Mouse (Mus musculus): ENCODE results near the gene Gda.
A peak's percentile ranks its signal among the peaks of the same experiment; 100 is the strongest.

Gda gene

DNA sequence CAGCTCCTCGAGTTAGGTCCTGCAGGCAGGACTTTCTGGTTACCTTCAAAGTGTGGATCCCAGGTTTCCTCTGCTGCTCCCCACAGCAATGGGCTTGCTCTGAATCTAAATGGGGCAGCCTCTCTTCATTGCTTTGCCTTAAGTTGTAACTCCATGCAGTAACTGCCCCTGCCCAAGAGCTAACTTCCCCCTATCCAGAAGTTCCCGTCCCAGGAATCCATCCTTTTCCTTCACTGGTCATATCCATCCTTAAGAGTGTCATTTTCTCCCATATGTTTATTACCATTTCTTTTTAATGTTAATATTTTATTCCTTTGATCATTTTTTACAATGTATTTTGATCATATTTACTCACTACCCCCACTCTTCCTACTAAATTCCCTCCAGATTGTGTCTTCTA, at the start of gene Gda:
Gda (minus strand) TSS at position 101 of the 400 bp plus-strand sequence.
- DNase-seq, result no peak

DNA sequence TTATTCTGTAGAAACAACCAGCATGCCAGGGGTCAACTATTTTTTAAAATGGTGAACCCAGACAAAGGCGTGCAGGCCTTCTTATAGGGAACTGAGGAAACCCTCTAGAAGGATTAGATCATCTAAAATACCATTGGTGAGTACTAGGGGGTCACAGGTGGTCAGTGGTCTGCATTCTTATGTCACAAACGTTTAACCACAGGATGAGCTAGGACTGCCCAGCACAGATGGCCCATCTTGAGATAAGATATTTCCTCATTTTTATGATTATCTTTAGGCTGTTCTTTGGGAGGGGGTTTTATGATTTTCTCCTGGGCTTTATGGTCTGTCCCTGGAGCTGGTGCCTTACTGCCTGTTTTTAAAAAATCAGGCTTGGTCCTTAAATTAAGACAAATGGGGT, 47.0 kb upstream of the Gda start:
- no peak for DNase-seq

DNA sequence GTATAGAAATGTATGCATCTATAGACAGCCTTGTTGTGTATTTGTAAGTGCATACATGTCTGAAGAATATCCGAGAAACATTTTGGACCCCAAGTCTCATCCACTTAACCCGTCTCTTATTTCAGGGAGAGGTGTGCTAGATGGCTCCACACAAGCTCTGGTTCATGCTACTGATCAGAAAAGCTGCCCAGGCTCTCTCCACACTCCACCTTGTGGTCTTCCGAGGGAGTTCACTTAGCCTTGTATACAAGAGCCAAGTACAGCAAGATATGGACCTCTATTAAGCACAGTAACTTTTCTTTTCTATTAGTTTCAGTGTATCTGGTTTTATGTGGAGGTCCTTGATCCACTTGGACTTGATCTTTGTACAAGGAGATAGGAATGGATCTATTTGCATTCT, 36.9 kb upstream of the Gda start:
- DNase-seq, result peak; percentile 63 to 67

DNA sequence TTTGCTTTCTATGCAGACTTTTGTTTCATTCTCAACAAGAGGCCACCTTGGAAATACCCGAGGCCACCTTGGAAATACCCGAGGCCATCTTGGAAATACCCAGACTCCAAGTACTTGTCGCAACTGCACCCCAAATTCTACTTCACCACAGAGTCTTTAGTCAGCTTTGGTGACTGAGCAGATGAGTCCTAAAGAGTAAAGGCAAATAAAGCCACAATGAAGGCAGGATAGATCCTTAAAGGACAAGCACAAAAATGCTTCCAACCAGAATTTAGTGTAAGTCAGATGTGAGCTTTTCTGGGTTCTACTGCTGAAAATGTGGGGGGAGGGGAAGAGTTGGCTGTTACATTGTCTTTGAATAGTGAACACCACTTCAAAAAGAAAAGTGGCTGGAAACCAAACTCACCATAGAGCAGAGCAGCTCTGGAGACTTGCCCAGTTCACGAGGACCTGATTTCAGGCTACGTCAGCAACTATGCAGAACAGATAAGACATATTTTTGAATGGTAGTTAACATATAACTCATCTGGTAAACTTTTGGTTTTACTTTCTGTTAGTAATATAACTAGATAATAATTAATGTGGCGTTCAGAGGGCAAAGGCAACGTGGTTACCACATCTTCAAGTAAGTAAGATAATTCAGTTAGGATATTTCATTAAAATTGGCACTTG, 34.5 kb upstream of the Gda start:
- DNase-seq, result no peak

DNA sequence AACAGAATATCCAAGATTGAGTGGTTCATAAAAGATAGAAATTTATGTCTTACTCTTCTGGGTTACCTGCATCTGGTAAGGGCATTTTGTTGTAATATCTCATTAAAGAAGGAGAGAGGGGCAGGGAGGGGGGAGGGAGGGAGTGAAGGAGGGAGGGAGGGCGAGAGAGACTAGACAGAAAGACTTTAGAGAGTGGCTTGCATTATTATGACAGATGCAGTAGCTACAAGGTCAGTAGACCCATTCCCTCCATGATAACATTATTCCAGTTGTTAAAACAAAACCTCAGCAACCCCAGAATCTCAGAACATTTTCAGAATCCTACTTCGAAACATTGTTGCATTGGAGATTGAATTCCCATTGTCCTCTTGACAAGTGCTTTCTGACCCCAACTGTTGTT, 33.9 kb upstream of the Gda start:
- no peak for DNase-seq

DNA sequence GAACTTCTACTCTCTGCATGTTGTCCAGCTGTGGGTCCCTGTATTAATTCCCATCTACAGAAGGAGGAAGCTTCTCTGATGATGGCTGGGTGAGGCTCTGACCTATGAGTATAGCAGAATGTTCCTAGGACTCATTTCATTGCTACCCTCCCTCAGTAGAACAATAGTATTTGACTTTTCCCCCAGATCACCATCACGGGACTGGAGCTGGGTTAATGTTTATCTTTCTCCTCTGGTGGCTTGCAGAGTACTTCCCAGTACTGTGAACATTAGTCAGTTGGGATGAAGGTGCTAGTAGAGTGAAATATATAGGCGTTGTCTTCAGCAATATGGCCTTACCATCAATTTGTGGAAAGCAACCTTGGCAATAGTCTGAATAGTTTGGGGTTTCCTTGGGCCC, 31.5 kb upstream of the Gda start:
- DNase-seq, result no peak

DNA sequence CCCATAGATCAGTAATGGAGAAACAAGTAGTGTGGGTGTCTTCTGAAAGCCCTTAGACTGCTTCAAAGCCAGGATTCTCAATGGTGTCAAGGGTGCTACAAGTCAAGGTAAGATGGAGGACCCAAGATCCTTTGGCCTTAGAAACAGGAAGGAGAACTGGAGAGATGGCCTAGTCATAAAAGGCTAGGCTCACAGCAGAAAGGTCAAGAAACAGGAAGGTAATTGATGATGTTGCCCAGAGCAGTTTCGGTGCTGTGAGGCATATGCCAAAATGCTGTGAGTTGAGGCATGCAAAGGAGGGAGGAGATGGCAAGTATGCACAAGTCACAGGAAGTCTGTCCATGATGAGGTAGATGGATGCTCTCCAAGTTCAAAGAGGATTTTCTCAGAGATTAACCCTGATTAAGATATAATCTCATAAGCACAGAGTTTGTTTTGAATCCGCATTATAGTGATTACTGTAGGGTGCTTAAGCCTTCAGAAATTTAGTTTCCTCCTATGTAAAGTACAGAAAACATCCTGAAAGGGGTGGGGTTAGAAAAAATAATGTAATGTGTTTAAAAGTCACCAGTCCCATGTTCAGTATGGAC, 26.2 kb upstream of the Gda start:
- DNase-seq, result no peak

DNA sequence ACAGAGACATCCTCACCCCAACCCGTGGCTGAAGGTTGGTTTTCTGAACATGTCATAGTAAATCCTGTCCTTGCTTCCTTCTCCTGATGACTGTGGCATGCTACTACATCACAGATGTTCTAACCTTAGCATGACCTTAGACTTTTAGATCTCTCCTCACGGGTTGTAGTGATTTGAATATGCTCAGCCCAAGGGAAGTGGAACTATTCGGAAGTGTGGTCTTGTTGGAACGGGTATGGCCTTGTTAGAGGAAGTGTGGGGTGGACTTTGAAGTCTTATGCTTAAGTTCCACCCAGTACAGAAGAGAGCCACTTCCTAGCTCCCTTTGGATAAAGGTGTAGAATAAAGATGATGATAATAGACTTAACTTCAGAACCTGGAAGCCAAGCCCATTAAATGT, 22.6 kb upstream of the Gda start:
- DNase-seq, result no peak

DNA sequence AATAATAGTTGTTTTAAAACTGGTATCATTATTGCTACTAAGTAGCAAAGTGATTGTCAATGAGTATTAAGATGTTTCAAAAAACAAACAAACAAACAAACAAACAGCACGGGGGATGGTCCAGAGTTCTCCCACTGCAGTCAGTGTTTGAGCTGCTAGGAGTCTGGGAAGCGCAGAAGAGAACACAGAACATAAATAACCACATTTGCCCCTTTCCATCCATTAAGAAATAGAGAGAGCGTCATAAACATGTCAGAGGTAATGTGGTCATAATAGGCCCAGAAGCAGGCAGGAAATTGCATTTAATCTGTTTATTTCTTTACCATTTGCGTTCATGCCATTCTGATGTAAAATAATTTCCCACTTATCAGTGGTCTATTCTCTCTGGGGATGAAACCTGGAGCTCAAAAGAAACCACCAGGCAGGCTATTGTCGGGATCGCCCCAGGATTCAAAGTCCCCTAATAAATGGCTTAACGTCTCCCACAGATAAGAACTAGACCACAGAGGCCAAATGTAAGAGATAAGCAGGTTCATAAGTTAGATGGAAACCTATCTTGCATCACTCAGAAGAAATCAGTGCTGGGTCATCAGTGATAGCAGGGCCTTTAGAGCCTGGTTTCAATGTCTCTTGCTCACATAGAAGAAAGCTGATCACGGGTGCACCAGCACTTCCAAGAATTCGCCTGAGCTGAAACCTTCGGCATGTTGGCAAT, 20.7 kb upstream of the Gda start:
- DNase-seq, result no peak

DNA sequence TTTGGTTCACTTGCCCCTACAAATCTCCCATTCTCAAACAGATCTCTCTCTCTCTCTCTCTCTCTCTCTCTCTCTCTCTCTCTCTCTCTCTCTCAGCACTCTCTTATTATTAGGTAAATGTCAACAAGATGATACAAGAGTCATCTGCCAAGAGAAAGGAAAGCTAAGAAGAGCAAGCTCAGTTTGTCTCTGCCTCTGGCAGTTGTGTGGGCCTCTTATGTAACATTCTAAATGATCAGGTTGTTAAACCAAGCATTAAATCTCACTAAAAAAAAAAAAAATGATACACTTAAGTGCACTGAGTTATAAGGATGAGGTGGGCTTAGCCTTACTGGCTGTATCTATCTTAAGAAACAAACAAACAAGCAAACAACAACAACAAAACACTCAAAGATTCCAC, 18.1 kb upstream of the Gda start:
- no peak for DNase-seq

DNA sequence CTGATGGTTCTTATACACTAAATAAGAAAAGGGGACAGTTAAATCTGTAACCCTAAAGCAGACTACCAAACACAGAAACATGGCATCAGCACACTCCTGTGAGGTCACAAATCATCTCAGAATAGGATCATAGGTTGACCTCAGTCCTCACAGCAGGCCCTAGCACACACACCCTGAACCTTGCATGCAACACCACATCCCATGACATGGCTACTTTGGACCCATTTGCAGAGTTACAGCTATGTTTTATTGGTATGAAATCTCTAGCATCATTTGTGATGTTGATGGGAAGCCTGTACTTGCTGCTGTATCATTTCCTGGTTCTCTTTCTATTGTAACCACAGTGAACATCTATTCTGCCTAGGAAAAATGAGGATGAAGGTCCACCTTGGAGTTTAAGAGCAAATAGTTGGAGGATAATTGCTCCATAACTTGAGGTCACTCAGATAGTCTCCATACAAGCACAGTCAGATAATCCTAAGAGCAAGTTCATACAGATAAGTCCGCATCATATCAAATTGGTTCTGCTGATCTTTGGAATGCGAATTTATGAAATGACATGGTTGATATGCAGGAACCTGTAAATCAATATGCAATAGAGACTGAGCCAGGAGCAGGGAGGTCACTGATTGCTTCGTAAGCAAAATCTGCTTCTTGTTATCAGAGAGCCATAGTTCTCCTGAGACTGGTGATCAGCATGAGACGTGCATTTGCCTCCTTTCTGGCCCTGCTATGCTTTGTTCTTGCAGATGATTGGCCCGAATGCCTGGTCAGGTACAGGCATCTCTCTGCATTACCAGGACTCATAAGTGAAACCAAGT, 14.1 kb upstream of the Gda start:
- no peak for DNase-seq

DNA sequence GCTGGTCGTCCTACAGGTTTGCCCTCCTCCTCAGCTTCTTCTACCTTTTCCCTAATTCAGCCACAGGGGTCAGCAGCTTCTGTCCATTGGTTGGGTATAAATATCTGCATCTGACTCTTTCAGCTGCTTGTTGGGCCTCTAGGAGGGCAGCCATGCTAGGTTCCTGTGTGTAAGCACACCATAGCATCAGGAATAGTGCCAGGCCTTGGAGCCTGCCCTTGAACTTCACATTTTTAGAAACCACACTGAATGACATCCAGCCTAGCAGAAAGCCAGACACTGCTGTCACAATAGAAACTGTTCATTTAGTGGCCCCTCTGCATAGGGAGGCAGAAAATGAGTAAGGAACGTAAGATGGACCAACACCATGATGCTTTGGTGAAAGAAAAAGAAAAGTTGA, 8.9 kb upstream of the Gda start:
- DNase-seq, result no peak

DNA sequence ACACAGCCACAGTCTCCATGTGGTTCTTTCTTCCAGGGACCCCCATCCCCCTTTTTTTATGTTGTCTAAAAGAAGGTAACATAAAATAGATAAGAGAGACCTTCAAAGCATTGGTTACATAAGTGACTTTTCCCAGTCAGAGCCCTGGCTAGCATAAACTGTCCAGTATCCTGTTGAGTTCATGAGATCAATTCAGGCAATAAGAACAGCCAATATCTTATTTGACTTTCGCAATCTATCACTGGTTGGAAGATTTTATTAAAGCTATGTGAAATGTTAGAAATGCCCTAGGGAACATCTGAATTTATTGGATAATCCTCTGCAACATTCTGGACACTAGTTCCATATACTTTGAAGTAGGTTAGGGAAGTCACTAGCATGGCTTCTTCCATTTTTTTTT, 7.8 kb upstream of the Gda start:
- DNase-seq, result no peak

DNA sequence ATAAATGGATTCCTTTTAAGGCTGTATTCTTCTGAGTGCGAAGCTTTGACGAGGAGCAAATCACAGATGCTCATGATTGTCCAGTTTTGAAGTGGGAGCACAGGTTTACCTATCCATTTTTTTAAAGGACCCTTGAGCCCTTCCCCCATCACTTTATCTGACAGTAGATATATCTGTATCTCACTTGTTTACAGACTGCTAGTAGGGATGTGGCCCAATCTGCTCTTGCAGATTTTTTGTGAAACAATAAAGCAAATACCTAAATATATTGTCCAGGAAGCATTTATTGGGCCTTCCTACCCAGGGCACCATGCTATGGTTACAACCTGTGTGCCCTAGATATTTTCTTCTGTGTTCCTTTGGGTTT, 6.8 kb upstream of the Gda start:
- DNase-seq, result no peak

DNA sequence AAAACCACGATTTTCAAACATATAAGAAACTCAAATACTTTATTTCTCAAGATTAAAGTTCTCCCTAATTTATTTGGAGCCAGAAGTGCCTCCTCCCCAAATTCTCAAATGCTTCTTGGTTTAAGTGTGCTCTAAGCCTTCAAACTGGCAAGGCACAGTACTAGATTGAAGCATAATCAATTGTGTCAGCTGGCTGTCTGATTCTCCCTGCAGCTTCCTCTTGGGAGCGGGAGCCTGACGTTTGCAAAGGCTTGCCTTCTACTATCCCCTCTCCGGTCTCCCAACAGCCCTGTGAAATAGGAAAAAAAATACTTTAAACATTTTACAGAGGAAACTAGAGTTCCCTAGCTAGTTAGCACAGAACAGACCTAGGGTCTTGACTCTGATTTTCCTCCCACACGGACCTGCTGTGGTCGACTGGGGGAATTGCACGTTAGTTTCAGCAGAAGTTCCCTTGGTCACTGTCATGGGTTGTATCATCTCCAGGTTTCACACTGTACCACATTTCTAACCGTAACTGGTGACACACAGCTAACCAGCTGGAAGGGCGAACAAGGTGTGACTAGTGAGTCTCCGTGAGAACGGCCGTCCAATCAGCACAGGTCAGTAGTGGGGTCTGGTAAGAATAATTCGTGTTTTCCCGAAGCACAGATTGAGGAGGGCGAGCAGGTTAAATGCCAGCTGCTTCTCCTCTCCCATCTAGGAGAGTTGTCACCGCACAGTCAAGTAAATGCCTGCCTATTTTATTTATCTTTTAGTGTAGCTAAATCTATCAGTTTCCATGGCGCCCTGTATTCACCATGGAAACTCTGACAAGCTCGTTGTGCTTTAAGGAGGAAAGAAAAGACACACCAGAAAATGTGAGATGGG, 6.2 kb upstream of the Gda start:
- DNase-seq, result no peak

DNA sequence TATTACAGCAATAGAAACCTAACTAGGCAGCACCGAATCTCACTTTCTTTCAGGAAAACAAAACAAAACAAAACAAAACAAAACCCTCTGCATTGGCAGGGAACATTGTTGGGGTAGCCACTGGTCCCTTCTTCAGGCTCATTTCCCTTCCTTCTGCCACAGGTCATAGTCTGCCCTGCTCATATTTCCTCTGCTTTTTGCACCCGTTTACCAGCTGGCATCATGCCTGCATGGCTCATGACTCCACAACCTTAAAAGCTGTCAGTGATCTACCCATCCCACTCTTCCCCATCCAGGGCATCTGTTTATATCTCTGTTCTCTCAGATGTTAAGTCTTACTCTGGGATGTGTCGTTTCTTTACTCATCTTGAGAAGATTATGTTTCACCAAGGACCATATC, 5.3 kb upstream of the Gda start:
- DNase-seq, result no peak

DNA sequence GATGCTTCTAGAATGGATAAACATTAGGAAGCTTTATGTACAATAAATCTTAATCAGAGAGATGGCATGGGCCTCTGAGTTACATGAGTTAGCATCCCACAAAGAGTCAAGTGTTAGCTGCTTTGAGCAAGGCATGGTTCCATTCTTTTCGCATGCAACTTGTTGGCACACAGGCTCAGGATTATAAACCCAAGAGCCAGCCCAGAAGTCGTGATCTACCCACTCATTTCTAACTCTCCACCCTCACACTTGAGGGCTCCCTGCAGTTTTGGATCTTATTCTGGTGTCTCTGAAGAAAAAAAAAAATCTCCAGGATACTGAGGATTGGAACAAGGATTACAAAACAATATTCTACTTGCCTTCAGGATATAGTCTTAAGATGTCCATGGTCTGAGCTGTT, 4.5 kb upstream of the Gda start:
- DNase-seq, result no peak

DNA sequence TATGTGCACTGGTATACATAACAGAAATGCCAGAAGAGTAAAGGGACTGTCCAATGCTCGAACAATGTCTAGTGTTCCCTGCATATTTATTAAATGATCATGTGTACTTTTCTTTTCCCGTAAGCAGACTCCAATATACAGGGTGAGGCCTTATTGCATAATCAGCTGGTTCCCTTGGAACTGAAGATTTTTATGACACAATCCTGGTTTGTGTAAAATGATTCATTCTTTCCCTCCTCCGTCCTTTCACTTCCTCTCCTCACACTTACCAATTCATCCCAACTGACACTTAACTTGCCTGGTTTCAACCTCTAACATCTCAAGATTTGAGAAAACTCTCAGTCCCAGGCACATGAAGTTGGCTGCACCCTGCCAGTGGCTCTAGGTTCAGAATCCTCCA, 3.5 kb upstream of the Gda start:
- DNase-seq, result no peak

DNA sequence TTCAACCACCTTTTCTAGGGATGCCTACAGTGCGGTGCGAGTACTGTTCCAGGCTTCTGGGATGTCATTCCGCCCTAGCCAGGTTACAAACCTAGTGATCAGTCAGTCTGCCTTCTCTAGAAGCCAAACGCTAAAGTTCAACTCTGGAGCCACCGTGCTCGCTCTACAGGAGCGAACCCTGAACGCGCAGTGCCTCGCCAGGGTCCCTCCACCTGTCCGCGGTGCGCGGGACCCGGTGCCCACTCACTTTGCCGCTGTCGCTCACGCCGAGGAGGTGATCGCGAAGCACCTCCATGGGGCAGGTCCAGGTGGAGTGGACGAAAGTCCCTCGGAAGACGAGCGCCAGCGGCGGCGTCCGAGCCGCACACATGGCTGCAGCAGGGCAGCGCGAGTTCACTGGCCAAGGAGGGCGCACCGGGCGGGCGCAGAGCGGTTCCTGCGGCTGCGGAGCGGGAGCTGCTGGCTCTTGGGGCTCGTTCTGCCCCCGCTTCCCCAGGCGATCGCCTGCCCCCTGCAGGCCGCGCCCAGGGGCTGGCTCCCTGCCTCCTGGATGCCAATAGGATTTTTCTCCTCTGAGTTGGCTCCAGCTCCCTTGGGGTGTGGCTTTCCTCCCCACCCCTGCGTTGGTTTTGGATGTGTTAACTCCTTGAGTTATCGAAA, 994 bp downstream of the Gda start:
- peak; percentile 62 to 71 for DNase-seq

DNA sequence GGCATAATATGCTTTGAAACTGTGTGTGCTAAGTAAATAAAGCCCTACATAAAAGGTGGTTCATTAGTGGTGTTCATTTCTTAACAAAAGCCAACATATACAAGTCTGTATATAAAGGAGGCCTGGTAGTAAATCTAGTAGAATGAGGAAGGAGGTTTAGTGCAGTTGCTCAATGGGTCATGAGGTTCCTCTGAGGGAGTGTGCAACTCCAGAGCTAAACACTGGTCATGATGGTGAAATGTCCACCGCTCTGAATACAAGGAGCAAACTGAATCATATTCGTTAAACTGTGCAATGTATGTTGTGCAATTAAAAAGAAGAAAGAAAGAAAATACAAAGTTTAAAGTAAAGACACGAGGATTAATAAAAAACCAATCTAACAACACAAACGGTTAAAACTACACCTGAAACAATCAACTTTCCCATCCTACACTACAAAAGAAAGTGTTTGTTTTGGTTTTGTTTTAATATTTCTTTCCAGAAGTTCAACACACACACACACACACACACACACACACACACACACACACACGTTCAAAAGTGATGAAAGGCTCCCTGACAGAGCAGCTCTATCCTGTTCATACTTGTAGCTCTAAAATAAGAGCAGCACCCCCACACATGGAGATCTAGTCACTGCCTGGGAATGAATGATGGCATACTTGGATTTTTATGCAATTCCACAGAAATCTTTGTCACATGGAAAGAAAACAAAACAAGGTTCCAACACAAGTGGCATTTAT, 11.9 kb downstream of the Gda start:
- DNase-seq, result no peak

DNA sequence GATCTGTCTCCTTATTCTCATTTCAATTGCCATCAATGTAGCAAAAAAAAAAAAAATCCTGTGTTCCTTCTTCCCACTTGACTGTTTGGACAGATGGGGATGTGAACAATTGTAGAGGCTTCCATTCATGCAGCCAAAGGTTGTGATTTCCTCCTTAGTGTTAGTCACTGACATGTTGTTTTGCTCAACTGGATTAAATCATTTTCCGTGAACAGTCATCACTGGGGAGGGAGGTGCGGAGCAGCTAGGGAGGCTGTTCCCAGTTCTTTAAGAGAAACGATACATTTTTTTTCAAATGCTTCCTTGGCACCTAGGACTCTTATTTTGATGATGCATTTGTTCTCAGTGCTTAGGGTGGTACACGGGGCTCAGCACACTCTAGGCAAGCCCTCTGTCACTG, 15.8 kb downstream of the Gda start:
- DNase-seq, result no peak
